Mouse (Mus musculus): ENCODE data around the gene Rabgap1. TPM values are rescaled to one million over a fixed set of nuclear protein-coding genes. Genes with fewer than 3 reads are reported as not detected.

Rabgap1 gene
- 40.8 and 46.2 TPM in 2 replicates for polyA plus RNA-seq (2015; fragmentation: Nextera tagmentation; extraction: Ambion mirVana)

DNA sequence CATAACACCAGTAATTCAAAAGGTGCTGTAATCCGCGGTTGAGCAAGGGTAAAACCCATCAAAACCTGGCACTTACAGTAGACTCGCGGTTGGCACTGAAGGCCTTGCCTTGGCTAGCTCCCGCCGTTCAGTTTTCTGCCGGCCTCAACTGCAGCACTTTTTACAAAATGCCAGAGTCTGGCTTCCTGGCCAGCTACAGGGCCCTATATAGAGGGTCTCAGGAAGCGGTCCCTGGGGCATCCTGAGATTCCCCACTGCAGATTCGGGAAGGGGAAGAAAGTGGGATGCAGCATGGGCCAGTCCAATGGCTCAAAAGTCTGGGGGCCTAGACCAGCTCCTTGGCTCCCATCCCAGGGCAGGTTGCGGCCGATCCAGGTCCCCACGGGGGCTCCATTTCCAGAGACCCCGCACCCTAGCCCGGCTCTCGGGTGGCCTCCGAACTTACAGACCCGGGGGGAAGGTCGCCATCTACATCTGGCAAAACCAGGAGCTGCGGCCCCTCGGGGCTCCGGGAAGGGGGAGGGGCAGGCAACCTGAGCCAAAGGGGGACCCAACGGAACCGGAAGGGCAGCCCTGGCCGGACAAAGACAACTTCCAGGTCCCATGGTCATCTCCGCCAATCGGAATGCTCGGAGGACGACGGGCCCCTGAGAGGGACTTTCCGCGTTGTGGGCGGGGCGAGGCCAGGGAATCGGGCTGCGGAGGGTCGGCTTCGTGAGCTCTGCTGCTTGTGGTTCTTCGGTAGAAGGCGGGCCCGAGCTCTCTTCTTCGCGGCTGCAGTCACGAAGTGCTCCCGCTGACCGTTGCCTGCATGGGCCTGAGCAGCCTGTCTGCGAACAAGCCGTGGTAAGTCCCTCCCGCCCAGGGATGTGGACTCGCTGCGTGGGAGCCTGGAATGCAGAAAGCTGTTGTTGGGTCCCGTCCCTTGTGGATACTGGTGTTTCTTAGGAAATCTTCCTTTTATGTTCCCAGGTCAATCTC, at the start of gene Rabgap1, which contains the start of the genes Zbtb26 and Zbtb6:
Gene Rabgap1 (plus strand): TSS at position 669 of the 981 bp plus-strand sequence.
Gene Zbtb26 (minus strand): TSS at position 525 of the 981 bp plus-strand sequence.
Gene Zbtb6 (minus strand): TSS at position 561 of the 981 bp plus-strand sequence.

DNA sequence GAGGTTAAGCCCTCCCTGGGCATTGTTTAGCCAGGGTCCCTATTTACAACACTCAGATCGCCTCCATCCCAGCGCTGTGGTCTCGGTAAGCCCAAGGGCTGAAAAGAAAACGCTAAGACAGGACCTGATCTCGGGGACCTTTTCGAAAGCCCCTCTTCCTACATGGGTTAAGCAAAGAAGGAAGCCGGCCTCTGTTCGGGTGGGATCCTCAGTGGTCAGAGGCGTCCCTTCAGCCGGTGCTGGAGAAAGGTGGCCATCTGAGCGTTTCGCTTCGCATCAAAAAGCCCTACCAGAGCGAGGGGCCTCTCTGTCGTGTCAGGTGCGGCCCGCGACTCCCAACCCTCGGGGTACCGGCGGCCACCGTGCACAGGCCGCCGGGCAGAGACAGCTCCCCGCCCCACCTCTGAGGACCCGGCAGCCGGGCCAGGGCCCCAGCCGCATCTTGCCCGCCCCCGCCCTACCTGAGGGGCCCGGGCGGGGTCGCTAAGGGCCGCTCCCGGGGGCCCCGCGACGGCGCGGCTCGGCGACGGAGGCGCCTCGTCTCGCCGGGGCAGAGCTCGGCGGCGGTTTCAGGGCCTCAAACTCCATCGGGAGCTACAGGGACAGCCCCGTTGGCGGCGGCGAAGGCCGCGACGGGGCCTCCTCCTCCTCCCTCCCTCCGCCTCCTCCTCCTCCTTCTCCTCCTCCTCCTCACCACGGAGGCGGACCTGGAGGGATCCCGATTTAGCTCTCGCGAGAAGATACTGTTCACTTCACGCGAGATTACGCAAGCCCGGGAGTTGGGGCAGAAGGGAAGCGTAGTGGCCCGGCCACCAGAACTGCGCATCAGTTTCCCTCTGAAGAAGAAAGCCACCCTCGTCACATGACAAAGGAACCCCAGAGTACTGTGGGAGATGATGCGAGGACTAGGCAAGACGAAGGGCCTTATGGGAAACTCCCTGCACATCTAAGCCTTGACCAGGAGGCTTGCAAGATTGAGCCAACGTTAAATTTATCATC, 20.5 kb upstream of the Rabgap1 start, which contains the start of gene Rc3h2:
Gene Rc3h2 (minus strand): TSS at position 598 of the 999 bp plus-strand sequence.

DNA sequence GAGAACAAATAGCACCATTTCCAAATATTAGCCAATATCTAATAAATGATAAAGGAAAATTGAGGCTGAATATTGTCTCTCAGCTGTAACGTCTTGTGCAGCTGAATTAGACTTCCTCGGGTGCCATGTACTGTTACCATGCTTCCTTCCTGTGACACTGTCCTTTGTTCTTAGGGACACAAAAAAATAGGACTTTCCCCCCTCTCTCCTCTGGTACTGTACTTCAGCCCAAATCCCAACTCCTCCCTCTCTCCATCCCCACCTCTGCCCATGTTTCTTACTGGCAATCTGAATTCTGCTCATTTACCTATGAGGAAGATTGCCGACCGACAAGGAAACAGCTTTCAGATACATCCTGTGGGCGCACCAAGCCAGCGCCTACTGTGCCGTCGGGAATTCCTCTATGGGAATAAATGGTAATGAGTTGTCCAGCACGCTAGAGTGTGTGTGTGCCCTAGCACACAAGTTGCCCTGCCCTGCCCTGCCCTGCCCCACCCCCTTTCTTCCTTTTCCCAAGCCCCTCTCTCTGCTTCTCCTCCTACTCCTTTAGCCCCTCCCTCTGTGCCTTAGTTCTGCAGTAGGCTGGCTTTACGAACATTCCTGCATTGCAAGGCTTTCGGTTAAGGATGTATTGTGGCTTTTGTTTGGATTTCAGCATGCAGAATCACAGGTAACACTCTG, 73.1 kb downstream of the Rabgap1 start, which contains the start of gene Gpr21:
Gene Gpr21 (plus strand): TSS at position 303 of the 681 bp plus-strand sequence.

Other genes with a start within 250 kb of the Rabgap1 start
- gene Olfr366, start 231.7 kb upstream of the Rabgap1 start, polyA plus RNA-seq (2015; fragmentation: Nextera tagmentation; extraction: Ambion mirVana) = not detected in 2 replicates
- gene Olfr368, start 116.8 kb upstream of the Rabgap1 start, polyA plus RNA-seq (2015; fragmentation: Nextera tagmentation; extraction: Ambion mirVana) = not detected in 2 replicates
- gene Pdcl, start 83.9 kb upstream of the Rabgap1 start, polyA plus RNA-seq (2015; fragmentation: Nextera tagmentation; extraction: Ambion mirVana) = 28.8 and 30.4 TPM in 2 replicates
- 13.3 and 13.5 TPM in 2 replicates for gene Rc3h2, start 20.4 kb upstream of the Rabgap1 start, polyA plus RNA-seq (2015; fragmentation: Nextera tagmentation; extraction: Ambion mirVana)
- 3.2 and 3.8 TPM in 2 replicates for gene Zbtb26, start 144 bp upstream of the Rabgap1 start, polyA plus RNA-seq (2015; fragmentation: Nextera tagmentation; extraction: Ambion mirVana)
- gene Zbtb6, start 108 bp upstream of the Rabgap1 start, polyA plus RNA-seq (2015; fragmentation: Nextera tagmentation; extraction: Ambion mirVana) = 7.1 and 7.2 TPM in 2 replicates
- gene Gpr21, start 73.1 kb downstream of the Rabgap1 start, polyA plus RNA-seq (2015; fragmentation: Nextera tagmentation; extraction: Ambion mirVana) = 7.1 and 9.4 TPM in 2 replicates